Mouse (Mus musculus) T-helper 1 cell (primary cell): ENCODE data around the gene Rbm8a.
"Not testable (repeated sequence)": the region's sequence is repeated elsewhere in the genome, so short reads cannot be mapped to it uniquely, and the experiment has no call there.

Experiments
- in situ Hi-C: fragments of 300-600 bp; cut with MboI, MseI; formaldehyde crosslinking; loops from one replicate; pipeline ENCODE4 v1.15.1; 2025; ENCODE audit warnings: high pct_unique_total_duplicates

Rbm8a gene

DNA sequence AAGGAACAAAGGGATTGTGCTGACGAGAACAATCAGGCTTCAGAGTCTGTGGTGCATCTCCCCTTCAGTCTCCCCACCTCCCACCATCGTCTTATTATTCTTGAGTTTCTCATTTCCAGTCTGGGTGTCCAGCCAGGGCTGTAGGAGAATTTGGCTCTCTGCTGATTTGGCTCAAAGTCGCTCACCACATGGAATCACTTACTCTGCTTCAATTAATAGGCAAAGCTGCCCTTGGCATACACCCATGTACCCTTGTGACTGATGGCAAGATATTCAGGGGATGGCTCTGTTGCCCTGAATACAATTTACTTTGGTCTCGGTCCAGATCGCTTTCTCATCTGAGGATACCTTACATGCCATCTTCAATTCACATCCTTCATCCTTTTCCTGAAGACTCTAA is 26.4 kb upstream of the Rbm8a start:
- in situ Hi-C loops: no loop called here

DNA sequence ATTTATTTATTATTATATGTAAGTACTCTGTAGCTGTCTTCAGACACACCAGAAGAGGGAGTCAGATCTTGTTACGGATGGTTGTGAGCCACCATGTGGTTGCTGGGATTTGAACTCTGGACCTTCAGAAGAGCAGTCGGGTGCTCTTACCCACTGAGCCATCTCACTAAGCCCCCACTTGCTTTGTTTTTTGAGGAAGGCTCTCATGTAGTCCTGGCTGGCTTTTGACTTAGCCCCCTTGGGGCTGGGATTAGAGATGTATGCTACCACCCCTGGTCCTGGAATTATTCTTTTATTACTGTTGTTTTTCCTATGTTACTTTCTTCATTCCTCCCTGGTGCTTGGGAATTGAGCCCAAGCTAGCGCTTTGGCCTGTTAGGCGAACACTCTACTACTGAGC is 23.7 kb upstream of the Rbm8a start:
- in situ Hi-C loops: not testable (repeated sequence)

DNA sequence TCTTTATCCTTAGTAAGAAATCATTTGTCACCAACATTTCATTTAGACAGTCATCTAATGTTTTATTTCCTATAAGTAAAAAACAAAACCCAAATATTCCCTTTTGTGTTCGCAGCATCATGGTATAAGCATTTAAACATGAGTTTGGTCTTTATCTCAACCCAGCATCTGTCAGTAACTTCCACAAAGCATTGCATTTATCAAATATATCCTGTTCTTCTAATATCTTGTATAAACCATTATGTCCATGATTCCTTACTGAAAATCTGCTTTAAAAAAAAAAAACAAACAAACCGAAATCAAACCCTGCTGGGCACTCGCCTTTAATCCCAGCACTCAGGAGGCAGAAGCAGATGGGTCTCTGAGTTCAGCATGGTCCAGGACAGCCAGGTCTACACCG is 23.1 kb upstream of the Rbm8a start:
- in situ Hi-C loops: no loop called here

DNA sequence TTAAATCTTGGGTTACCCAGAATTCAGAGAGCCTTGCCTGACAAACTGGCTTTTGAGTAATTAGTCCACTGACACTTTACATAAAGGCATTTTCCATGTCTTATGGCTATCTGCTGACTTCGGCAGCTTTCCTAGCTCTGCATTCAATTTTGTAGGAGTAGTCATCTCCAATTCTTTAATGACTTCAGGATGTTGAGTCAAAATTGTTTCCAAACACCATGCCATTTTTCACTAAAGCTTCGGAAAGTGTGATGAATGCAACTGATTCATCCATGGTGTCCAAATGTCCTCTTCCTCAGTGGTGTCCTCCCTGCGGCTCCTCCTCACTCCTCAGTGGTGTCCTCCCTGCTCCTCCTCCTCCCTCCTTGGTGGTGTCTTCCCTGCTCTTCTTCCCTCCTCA is 11.8 kb upstream of the Rbm8a start:
- in situ Hi-C loops: no loop called here

DNA sequence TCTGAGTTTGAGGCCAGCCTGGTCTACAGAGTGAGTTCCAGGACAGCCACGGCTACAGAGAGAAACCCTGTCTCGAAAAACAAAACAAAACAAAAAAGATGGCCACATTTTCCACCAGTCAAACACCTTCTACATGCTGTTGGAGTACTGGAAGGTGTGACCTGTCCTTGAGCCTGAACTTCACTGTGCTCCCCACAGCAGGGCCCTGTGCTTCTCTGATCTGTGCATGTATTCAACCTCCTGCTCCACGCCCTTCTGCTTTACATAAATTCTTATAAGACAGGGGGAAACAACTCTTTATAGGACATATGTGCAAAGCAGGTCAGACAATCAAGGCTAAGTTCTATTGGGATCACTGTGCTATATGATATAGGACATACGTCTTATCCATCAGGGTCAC is 6.5 kb upstream of the Rbm8a start:
- in situ Hi-C loops: no loop called here

DNA sequence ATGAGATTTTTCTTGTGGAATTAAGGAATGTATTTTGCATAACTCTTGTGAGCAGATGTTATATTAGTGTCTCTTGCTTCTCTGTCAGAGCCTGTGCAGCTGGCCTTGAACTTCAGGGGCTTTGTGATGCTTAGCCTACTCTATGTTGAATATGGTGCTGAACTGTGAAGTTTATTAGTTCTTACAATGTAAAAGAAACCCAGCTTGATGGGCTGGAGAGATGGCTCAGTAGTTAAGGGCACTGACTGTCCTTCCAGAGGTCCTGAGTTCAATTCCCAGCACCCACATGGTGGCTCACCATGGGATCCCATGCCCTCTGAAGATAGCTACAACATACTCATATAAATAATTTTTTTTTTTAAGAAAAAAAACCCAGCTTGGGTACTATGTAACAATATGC is 2.3 kb downstream of the Rbm8a start:
- in situ Hi-C loops: no loop called here

DNA sequence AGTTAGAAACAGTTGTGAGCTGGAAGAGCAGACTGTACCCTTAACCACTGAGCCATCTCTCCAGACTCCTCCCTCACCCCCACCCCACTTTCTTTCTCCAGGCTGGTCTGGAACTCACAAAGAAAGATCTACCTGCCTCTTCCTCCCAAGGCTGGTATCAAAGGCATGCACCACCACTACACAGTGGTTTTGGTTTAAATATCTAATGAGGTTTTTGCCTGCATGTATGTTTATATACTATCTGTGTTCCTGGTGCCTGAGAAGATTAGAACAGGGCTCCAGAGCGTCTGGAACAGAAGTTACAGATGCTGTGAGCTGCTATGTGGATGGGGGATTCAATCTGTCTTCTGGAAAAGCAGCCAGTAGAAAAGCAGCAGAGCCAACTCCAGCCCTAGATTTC is 4.3 kb downstream of the Rbm8a start:
- in situ Hi-C loops: no loop called here

DNA sequence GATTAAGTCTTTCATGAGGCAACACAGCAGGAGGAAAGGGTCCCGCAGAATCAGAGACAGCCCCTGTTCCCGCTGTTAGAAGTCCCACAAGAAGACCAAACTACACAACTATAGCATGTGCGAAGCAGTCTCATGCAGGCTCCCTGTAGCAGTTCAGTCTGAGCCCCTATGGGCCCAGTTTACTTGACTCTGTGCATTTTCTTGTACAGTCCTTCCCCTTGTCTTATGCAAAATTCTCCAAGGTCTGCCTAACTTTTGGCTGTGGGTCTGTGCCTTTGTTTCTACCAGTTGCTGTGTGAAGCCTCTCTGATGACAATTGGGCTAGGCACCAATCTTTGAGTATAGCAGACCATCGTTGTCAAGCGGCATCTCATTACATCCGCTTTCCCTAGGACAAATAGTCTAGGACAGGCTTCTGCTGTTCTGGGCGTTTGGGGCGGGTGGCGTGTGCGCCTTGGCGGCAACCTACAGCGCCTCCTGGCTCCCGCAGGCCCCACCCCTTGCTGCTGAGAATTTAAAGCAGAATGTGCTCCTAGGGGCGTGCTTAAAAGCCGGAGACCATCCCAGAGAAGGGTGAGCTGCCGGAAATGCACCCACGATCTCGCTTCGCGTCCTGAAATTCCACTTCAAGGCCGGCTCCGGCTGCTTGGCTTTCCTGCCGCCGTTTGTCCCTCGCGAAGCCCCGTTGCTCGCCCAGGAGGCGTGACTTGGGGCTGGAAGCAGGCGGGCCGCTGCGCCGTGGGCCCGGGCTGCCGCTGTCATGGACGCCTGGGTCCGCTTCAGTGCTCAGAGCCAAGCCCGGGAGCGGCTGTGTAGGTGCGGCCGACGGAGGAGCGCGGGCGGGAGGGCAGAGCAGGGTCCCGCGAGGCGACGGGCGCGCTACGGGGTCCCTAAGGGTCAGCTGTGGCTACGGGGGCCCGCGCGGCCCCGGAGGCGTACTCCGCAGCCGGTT is 5.5 kb downstream of the Rbm8a start, which contains the start of the genes Pex11b and Gm42957:
TSS of gene Pex11b (plus strand) at position 449 of the 952 bp plus-strand sequence.
TSS of gene Gm42957 (plus strand) at position 547 of the 952 bp plus-strand sequence.
- in situ Hi-C loops: no loop called here

DNA sequence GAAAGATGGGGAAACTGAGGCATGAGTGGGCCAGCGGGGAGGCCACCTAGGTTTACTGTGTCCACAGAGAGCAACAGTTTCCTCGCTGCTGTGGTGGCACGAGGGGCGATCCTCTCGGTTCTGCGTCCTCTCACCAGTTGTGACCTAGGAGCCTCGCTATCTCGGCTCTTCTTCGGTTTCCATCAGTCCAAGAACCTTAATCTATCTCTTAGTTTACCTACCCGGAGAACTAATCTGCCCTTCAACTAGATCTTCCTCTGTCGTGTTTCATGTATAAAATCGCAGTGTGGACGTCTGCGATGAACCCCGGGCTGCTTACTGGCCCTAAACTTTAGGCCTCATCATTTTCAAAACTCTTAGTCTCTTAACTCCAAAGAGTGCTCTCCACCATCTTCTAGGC is 6.2 kb downstream of the Rbm8a start:
- in situ Hi-C loops: no loop called here

DNA sequence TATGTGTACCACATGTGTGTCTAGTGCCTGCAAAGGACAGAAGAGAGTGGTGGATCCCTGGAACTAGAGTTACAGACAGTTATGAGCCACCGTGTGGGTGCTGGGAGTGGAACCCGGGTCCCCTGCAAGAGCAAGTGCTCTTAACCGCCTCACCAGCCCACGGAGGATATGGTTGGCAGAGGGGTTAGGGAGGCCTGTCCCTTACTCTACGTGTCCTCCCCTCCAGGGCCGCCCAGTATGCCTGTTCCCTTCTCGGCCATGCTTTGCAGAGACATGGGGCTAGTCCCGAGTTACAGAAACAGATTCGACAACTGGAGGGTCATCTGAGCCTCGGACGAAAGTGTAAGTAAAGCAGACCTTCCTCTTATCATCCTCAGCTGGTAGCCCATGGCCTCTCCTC is 6.7 kb downstream of the Rbm8a start:
- in situ Hi-C loops: no loop called here

DNA sequence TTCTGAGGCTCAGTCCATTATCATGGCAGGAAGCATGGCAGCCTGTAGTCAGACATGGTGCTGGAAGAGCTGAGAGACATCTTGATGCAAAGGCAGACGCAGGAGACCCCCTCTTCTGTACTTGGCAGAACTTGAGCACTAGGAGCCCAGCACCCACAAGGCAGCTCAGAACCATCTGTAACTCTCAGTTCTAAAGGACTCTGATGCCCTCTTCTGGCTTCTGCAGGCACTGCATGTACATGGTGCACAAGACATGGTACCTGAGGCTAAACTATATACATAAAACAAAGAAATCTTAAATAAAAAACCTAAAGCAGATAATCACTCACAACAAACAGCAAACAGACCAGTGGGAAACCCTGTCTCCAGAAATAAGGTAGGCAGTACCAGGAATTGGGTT is 9.5 kb downstream of the Rbm8a start:
- in situ Hi-C loops: no loop called here

DNA sequence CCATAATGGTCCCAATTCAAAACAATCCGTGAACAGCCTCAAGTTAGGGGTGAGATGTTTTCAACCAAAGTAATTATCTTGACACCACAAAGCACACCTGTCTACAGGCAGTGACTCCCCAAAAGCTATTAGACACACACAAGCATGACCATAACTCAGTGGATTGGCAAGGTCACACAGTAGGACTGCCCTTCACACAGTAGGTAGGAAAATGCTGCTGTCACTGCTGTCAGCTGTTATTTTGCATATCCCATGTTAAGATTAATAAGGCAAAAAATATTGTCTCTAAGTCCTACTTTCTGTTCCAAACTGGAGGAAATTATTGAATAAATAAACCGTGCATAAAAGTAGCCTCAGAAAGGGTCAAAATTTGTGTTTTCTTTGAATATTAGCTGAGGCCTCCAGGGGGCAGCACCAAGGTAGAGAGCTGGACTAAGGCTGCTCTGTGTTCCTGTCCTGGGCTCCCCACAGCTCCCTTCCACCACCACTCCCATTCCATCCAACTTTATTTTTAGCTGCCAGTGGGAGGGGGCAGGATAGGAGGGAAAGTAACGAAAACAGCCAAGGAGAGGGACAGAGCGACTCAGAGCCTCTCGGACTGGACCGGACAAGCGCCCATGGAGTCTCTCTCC is 15.4 kb downstream of the Rbm8a start, which contains the start of gene Itga10:
TSS of gene Itga10 (plus strand) at position 567 of the 632 bp plus-strand sequence.
- in situ Hi-C loops: no loop called here

DNA sequence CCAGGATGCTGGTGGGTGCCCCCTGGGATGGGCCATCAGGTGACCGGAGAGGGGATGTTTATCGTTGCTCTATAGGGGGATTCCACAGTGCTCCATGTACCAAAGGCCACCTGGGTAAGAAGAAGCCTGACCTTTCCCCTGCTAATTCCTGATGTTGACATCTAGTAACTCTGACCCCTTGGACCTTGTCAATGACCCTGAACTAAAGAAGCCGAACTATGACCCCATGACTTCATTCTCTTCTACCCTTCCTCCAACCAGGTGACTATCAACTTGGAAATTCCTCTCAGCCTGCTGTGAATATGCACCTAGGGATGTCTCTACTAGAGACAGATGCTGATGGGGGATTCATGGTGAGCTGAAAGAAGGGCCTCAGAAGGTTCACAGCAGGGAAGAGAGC is 17.6 kb downstream of the Rbm8a start:
- in situ Hi-C loops: no loop called here

DNA sequence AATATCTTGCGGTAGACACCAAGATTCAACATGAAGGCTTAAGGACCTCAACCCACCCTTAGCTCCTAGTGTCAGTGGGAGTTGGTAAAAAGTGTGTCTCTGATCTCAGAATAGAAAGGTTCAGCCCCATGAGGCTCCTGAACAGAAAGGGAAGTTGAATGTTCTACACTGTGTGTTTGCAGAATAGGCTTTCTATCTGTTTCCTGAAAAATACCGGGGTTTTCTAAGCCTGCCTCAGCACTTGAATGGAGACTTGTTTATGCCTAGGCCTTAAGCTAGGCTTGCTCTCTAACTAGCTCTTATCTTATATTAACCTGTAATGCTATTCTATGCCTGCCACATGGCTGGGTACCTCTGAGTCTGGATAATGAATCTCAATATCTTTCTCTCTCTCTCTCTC is 31.2 kb downstream of the Rbm8a start:
- in situ Hi-C loops: no loop called here

DNA sequence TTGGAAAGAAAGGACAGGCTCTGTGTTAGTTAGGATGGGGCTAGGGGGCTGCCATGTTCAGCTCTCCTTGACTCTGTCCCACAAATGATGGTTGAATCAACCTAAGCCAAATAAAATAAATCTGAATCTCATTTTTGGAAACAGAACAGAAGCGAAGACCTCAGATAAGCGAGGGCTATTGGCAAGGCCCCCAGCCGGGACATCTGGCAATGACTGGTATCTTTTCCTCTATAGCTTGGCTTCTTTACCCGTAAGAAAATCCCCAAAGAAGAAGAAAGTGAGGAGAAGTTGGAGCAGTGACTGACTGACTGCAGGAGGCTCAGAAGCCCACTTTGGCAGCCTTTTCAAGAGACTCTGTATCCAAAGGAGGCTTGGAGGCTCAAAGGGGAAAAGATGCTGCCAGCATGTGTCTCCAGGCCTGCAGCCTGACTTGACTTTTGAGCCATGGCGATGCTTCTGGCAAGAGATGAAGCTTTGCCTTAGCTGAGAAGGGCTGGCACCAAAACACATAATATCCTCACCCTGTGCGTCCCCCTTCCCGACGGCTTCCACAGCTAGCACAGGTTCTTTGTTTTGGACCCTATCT is 33.1 kb downstream of the Rbm8a start:
- in situ Hi-C loops: no loop called here

DNA sequence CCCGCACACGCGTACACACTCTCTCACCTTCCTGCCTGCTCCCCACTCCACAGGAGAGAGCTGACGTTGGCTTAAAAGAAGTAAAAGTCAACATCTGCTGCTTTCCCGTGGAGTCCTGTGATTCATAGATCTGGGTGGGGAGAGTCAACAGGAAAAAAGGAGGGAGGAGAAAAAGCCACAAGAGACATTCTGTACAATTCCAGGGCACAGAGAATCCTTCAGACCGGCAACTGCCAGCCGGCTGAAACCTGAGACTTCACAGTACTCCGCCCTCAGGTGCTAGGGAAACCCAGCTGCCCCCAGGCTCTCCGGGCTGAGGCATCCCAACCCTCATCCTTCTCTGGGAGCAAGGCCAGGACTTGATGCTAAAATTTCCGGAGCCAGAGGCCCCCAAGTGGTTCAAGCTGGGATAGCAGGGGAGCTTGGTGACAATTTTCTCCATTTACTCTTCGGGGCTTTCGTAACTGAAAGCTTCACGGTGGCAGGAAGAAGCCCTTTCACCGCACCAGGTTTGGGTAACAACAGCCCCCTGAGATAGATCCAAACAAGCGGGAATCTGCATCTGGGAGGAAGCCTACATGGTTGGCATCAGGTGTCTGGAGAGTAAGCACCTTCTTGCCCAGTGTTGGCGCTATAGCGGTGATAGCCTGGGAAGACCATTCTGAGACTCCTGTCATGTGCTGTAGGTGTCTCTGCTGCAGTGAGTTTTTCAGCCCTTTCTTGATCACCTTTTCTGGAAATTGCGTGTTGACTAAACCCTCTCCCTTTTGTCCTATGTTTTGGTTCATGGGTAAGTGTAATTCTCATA is 33.9 kb downstream of the Rbm8a start:
- in situ Hi-C loops: no loop called here

DNA sequence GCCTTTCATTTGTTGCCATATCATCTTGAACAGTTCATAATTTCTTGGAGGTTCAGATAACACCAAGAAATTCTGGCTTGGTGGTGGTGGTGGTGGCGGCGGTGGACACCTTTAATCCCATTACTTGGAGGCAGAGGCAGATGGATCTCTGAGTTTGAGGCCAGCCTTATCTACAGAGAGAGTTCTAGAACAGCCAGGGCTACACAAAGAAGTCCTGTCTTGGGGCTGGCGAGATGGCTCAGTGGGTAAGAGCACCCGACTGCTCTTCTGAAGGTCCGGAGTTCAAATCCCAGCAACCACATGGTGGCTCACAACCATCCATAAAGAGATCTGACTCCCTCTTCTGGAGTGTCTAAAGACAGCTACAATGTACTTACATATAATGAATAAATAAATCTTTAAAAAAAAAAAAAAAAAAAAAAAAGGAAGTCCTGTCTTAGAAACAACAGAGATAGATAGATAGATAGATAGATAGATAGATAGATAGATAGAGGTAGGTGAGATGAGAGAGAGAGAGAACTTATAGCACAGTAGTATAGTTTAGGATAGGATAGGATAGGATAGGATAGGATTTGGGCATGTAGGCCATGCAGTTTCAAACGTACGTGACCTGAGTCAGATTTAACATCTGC is 36.1 kb downstream of the Rbm8a start:
- in situ Hi-C loops: not testable (repeated sequence)

DNA sequence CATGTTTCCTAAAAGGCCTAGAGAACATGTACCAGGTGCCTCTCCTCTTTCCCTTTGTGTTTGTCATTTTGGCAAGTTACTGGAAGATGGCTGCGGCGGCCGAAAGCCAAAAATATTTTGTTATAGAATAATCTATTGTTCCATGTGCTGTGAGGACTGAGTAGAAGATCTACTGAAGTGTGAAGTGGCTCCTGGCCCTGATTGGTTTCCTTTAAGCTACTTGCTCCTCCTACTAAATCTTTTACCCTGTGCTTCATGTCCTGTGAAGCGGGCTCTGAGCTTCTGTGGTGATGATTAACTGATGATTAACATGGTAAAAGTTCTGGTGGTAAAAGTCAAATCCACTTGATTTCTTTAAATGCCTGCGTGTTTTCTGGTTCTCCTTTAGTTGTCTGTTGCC is 37.2 kb downstream of the Rbm8a start:
- in situ Hi-C loops: no loop called here

DNA sequence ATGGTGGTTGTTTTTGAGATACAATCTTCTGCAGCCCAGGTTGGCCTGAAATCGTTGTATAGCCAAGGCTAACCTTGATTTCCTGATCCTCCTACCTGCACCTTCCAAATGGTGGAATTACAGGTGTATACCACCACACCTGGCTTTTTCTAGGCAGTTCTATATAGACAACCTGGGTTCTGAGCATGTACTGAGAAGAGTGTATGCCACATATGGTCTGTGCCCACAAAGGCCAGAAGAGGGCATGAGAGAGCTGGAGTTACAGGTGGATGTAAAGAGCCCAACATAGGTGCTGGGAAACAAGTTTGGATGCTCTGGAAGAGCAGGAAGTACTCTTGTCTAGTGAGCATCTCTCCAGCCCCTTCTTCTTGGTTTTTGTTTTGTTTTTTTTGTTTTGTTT is 37.6 kb downstream of the Rbm8a start:
- in situ Hi-C loops: no loop called here

DNA sequence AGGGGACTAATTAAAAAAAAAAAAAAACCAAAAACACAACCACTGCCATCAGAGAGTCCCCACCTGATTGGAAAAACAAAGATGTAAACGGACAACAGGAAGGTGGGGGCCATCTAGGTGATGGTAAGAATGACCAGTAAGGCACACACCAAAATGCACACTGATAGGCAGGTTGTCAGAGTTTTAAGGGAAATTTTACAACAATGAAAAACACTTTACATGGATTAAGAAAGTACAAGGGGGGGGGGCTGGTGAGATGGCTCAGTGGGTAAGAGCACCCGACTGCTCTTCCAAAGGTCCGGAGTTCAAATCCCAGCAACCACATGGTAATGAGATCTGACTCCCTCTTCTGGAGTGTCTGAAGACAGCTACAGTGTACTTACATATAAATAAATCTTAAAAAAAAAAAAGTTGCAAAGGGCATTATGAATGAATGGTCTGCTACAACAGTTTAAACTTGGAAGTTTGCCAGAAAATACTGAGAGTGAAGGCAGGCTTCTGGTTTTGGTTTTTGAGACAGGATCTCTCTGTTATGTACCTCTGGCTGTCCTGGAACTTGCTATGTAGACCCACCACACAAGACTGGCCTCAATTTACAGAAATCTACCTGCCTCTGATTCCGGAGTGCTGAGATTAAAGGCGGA is 38.8 kb downstream of the Rbm8a start:
- in situ Hi-C loops: no loop called here
